Mouse (Mus musculus): ENCODE measurements around the gene Prmt1. TPM values are rescaled to one million over a fixed set of nuclear protein-coding genes. Genes with fewer than 3 reads are reported as not detected.
A peak's percentile ranks its signal among the peaks of the same experiment; 100 is the strongest.

Prmt1 gene
- polyA plus RNA-seq, 1 experiment from 2014 or later, result 114 TPM

- Histone ChIP-seq H3K4me1 (replicated peaks) (peaks cover 38% of the 10 kb centered on the region), H3K4me2 (no peak overlapping the region), H3K9ac (no peak overlapping the region), H3K27ac (replicated peaks) (no peak overlapping the region), H3K9me3 (replicated peaks) (no peaks in the 10 kb centered on the region), H3K27me3 (no peaks in the 10 kb centered on the region), H3K4me3 (replicated peaks) (no peak overlapping the region), H3K36me3 (replicated peaks) (peaks cover 65% of the 10 kb centered on the region)
- no peak for ATAC-seq (ENCODE audit: insufficient read depth)
- 92% methylated on average over 6 of the region's 6 CpGs for WGBS (ENCODE audit: insufficient replicate concordance)
These were observed 25.6 kb upstream of the Prmt1 start for GRCm38 (mm10) chr7:45012011-45012410.

- H3K36me3 ChIP-seq (replicated peaks), result peaks cover 97% of the 10 kb centered on the region
- WGBS (ENCODE audit: insufficient replicate concordance), result 87% methylated on average over 19 of the region's 19 CpGs
These were observed 22.0 kb upstream of the Prmt1 start for GRCm38 (mm10) chr7:45008411-45008810.

GRCm38 (mm10) chr7:45007846-45008245 is 21.5 kb upstream of the Prmt1 start:
- no peak overlapping the region for H3K4me3 ChIP-seq (replicated peaks)
- H3K9me3 ChIP-seq (replicated peaks), result no peaks in the 10 kb centered on the region
- H3K27me3 ChIP-seq, result no peaks in the 10 kb centered on the region
- H3K9ac ChIP-seq, result no peak overlapping the region
- ATAC-seq (ENCODE audit: insufficient read depth), result no peak
- H3K4me1 ChIP-seq (replicated peaks), result peaks cover 9% of the 10 kb centered on the region
- no peak overlapping the region for H3K27ac ChIP-seq (replicated peaks)
- peaks cover 97% of the 10 kb centered on the region for H3K36me3 ChIP-seq (replicated peaks)
- H3K4me2 ChIP-seq, result no peak overlapping the region
- WGBS (ENCODE audit: insufficient replicate concordance), result 91% methylated on average over 30 of the region's 30 CpGs

More at GRCm38 (mm10) chr7:45008411-45008810, 22.0 kb upstream of the Prmt1 start:
- no peak overlapping the region for H3K27ac ChIP-seq (replicated peaks)
- H3K27me3 ChIP-seq, result no peaks in the 10 kb centered on the region
- H3K4me1 ChIP-seq (replicated peaks), result peaks cover 14% of the 10 kb centered on the region
- no peak overlapping the region for H3K4me2 ChIP-seq
- ATAC-seq (ENCODE audit: insufficient read depth), result no peak
- no peaks in the 10 kb centered on the region for H3K9me3 ChIP-seq (replicated peaks)
- no peak overlapping the region for H3K4me3 ChIP-seq (replicated peaks)
- no peak overlapping the region for H3K9ac ChIP-seq

GRCm38 (mm10) chr7:45007141-45007540 is 20.8 kb upstream of the Prmt1 start:
- no peak overlapping the region for H3K4me2 ChIP-seq
- no peak overlapping the region for H3K27ac ChIP-seq (replicated peaks)
- H3K4me3 ChIP-seq (replicated peaks), result no peak overlapping the region
- peaks cover 97% of the 10 kb centered on the region for H3K36me3 ChIP-seq (replicated peaks)
- ATAC-seq (ENCODE audit: insufficient read depth), result no peak
- 0 out of 2 replicates have a peak, but pooled peaks cover 3% of the 10 kb centered on the region for H3K4me1 ChIP-seq (replicated peaks)
- H3K9ac ChIP-seq, result no peak overlapping the region
- WGBS (ENCODE audit: insufficient replicate concordance), result 89% methylated on average over 29 of the region's 29 CpGs
- no peaks in the 10 kb centered on the region for H3K27me3 ChIP-seq
- H3K9me3 ChIP-seq (replicated peaks), result no peaks in the 10 kb centered on the region

GRCm38 (mm10) chr7:45006503-45006902 is 20.1 kb upstream of the Prmt1 start:
- no peak for ATAC-seq (ENCODE audit: insufficient read depth)
- 88% methylated on average over 12 of the region's 12 CpGs for WGBS (ENCODE audit: insufficient replicate concordance)

GRCm38 (mm10) chr7:45005321-45005992 is 19.1 kb upstream of the Prmt1 start:
- WGBS (ENCODE audit: insufficient replicate concordance), result 75% methylated on average over 6 of the region's 6 CpGs
- H3K4me1 ChIP-seq (replicated peaks), result peaks cover 8% of the 10 kb centered on the region; the same call in 1 of the 2 replicates
- H3K9ac ChIP-seq, result no peak overlapping the region
- H3K27me3 ChIP-seq, result no peaks in the 10 kb centered on the region
- no peak overlapping the region for H3K4me3 ChIP-seq (replicated peaks)
- H3K4me2 ChIP-seq, result no peak overlapping the region
- no peaks in the 10 kb centered on the region for H3K9me3 ChIP-seq (replicated peaks)
- peaks cover 99% of the 10 kb centered on the region for H3K36me3 ChIP-seq (replicated peaks)
- no peak for ATAC-seq (ENCODE audit: insufficient read depth)
- no peak overlapping the region for H3K27ac ChIP-seq (replicated peaks)

More at GRCm38 (mm10) chr7:45006503-45006902, 20.1 kb upstream of the Prmt1 start:
- no peaks in the 10 kb centered on the region for H3K9me3 ChIP-seq (replicated peaks)
- no peak overlapping the region for H3K27ac ChIP-seq (replicated peaks)
- H3K9ac ChIP-seq, result no peak overlapping the region
- no peaks in the 10 kb centered on the region for H3K27me3 ChIP-seq
- H3K4me2 ChIP-seq, result no peak overlapping the region
- H3K36me3 ChIP-seq (replicated peaks), result peaks cover 97% of the 10 kb centered on the region
- H3K4me3 ChIP-seq (replicated peaks), result no peak overlapping the region
- peaks cover 3% of the 10 kb centered on the region; the same call in 1 of the 2 replicates for H3K4me1 ChIP-seq (replicated peaks)

GRCm38 (mm10) chr7:45004546-45004945 is 18.2 kb upstream of the Prmt1 start:
- no peaks in the 10 kb centered on the region for H3K9me3 ChIP-seq (replicated peaks)
- no peak overlapping the region for H3K9ac ChIP-seq
- no peaks in the 10 kb centered on the region for H3K27me3 ChIP-seq
- ATAC-seq (ENCODE audit: insufficient read depth), result no peak
- no peak overlapping the region for H3K4me3 ChIP-seq (replicated peaks)
- WGBS (ENCODE audit: insufficient replicate concordance), result 62% methylated on average over 3 of the region's 3 CpGs
- H3K4me2 ChIP-seq, result no peak overlapping the region
- H3K27ac ChIP-seq (replicated peaks), result no peak overlapping the region
- peaks cover 15% of the 10 kb centered on the region for H3K4me1 ChIP-seq (replicated peaks)
- peaks cover 99% of the 10 kb centered on the region for H3K36me3 ChIP-seq (replicated peaks)

- no peak overlapping the region for H3K9ac ChIP-seq
- H3K4me3 ChIP-seq (replicated peaks), result no peak overlapping the region
- H3K4me1 ChIP-seq (replicated peaks), result peaks cover 32% of the 10 kb centered on the region
- no peaks in the 10 kb centered on the region for H3K27me3 ChIP-seq
- no peak for ATAC-seq (ENCODE audit: insufficient read depth)
- no peak overlapping the region for H3K4me2 ChIP-seq
- WGBS (ENCODE audit: insufficient replicate concordance), result 74% methylated on average over 7 of the region's 7 CpGs
- peaks cover 82% of the 10 kb centered on the region for H3K36me3 ChIP-seq (replicated peaks)
- H3K9me3 ChIP-seq (replicated peaks), result no peaks in the 10 kb centered on the region
- no peak overlapping the region; the same call in 1 of the 2 replicates for H3K27ac ChIP-seq (replicated peaks)
These were observed 16.1 kb upstream of the Prmt1 start for GRCm38 (mm10) chr7:45002440-45002839.

- ATAC-seq (ENCODE audit: insufficient read depth), result no peak
These were observed 14.3 kb upstream of the Prmt1 start for GRCm38 (mm10) chr7:45000539-45001114.

GRCm38 (mm10) chr7:44999753-45000152 is 13.4 kb upstream of the Prmt1 start:
- peaks cover 43% of the 10 kb centered on the region for H3K4me1 ChIP-seq (replicated peaks)
- 77% methylated on average over 11 of the region's 11 CpGs for WGBS (ENCODE audit: insufficient replicate concordance)

More at GRCm38 (mm10) chr7:45000539-45001114, 14.3 kb upstream of the Prmt1 start:
- 80% methylated on average over 21 of the region's 21 CpGs for WGBS (ENCODE audit: insufficient replicate concordance)
- Histone ChIP-seq H3K4me1 (replicated peaks) (peaks cover 42% of the 10 kb centered on the region), H3K27me3 (no peaks in the 10 kb centered on the region), H3K36me3 (replicated peaks) (peaks cover 66% of the 10 kb centered on the region), H3K9ac (no peak overlapping the region), H3K4me3 (replicated peaks) (no peak overlapping the region), H3K4me2 (no peak overlapping the region), H3K27ac (replicated peaks) (peak overlapping the region; percentile 34; the same call in 1 of the 2 replicates), H3K9me3 (replicated peaks) (no peaks in the 10 kb centered on the region)

GRCm38 (mm10) chr7:44998501-44998955 is 12.2 kb upstream of the Prmt1 start, which contains the start of gene Bcl2l12:
Bcl2l12 (minus strand) TSS chr7:44998712.
- Histone ChIP-seq H3K9ac (peak within 1 kb of the TSS; percentile 76), H3K4me3 (replicated peaks) (peak within 1 kb of the TSS; percentile 67), H3K27ac (replicated peaks) (peak within 1 kb of the TSS; percentile 93), H3K36me3 (replicated peaks) (peaks cover 64% of the 10 kb centered on the region), H3K4me2 (peak within 1 kb of the TSS; percentile 92), H3K9me3 (replicated peaks) (no peaks in the 10 kb centered on the region), H3K4me1 (replicated peaks) (peaks cover 43% of the 10 kb centered on the region), H3K27me3 (no peaks in the 10 kb centered on the region)
- ATAC-seq (ENCODE audit: insufficient read depth), result no peak
- under 1% methylated on average over 18 of the region's 18 CpGs for WGBS (ENCODE audit: insufficient replicate concordance)

More at GRCm38 (mm10) chr7:44999753-45000152, 13.4 kb upstream of the Prmt1 start:
- Histone ChIP-seq H3K27ac (replicated peaks) (no peak overlapping the region), H3K36me3 (replicated peaks) (peaks cover 64% of the 10 kb centered on the region), H3K9ac (no peak overlapping the region), H3K4me3 (replicated peaks) (peak overlapping the region; percentile 21; the same call in 1 of the 2 replicates), H3K27me3 (no peaks in the 10 kb centered on the region), H3K9me3 (replicated peaks) (no peaks in the 10 kb centered on the region), H3K4me2 (peak overlapping the region; percentile 92)
- no peak for ATAC-seq (ENCODE audit: insufficient read depth)

Measured in liver, embryonic 15.5 days (tissue).